Mouse (Mus musculus): ENCODE data around the gene Ptk6. TPM values are rescaled to one million over a fixed set of nuclear protein-coding genes. Genes with fewer than 3 reads are reported as not detected.

Ptk6 gene
- polyA plus RNA-seq, 1 experiment from 2014 or later = not detected

DNA sequence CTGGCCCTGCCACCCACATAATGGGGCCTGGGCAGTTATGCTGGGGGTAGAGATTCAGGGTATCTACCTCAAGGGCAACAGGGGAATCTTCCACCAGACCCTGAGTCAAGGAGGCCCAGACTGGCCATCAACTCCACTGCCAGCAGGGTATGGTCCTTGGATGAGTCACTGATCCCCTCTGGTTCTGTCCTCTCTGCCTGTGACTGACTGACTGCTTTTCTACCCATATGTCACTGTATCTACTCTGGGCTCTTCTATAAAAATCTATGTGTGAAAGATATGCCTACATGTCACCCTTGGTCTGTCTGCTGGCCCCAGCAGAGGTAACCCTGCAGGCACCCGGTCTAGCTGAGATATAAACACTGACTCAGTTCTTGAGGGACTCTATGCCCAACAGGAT lies 49.5 kb downstream of the Ptk6 start:
- Histone ChIP-seq H3K4me1 (replicated peaks) (peaks cover 48% of the 10 kb centered on the region), H3K4me3 (no peak overlapping the region), H3K27me3 (replicated peaks) (peaks cover 82% of the 10 kb centered on the region), H3K4me2 (no peak overlapping the region), H3K9ac (no peak overlapping the region), H3K9me3 (replicated peaks) (no peaks in the 10 kb centered on the region), H3K27ac (ENCODE audit: poor library complexity, severe bottlenecking) (no peak overlapping the region), H3K36me3 (peaks cover 34% of the 10 kb centered on the region)
- 69% methylated on average over 1 of the region's 1 CpGs for WGBS
- no peak for ATAC-seq (ENCODE audit: insufficient number of reproducible peaks, low FRiP score)

DNA sequence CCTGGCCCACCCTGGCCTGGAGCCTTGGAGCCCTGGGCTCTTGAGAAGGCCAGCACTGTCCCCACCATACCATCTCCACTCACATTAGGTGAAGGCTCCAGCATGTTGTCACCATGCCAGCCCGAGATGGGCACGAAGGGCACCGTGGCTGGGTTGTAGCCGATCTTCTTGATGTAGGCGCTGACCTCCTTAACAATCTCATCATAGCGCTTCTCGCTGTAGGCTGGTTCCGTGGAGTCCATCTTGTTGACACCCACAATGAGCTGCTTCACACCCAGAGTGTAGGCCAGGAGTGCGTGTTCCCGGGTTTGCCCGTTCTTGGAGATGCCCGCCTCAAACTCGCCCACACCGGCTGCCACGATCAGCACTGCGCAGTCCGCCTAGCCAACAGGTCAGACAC lies 49.9 kb downstream of the Ptk6 start:
- Histone ChIP-seq H3K4me1 (replicated peaks) (peaks cover 49% of the 10 kb centered on the region), H3K9me3 (replicated peaks) (no peaks in the 10 kb centered on the region), H3K4me3 (no peak overlapping the region), H3K9ac (no peak overlapping the region), H3K36me3 (peaks cover 35% of the 10 kb centered on the region), H3K4me2 (no peak overlapping the region), H3K27ac (ENCODE audit: poor library complexity, severe bottlenecking) (no peak overlapping the region), H3K27me3 (replicated peaks) (peaks cover 81% of the 10 kb centered on the region)
- 84% methylated on average over 17 of the region's 17 CpGs for WGBS
- no peak for ATAC-seq (ENCODE audit: insufficient number of reproducible peaks, low FRiP score)

DNA sequence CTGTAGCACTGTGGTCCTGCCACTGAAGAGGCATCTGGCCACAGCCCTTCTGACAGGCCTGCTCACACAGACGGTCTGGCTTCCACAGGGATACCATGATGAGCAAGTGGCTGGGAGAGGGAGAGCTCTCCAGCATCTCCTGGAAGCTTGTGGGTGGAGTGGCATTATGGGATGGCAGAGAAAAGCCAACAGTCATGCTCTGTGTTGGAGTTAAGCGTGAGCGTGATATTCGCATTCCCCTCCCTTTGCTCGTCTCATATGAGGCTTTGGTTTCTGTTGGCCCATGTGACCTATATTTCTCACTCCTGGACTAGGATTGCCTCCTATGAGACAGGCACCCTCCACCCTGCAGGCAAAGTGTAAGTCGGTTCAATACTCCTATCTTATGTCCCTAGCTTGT lies 52.3 kb downstream of the Ptk6 start:
- H3K27me3 ChIP-seq (replicated peaks) = peaks cover 70% of the 10 kb centered on the region
- H3K36me3 ChIP-seq = peaks cover 35% of the 10 kb centered on the region
- no peak overlapping the region for H3K4me2 ChIP-seq
- ATAC-seq (ENCODE audit: insufficient number of reproducible peaks, low FRiP score) = no peak
- H3K4me1 ChIP-seq (replicated peaks) = peaks cover 31% of the 10 kb centered on the region
- H3K27ac ChIP-seq (ENCODE audit: poor library complexity, severe bottlenecking) = no peak overlapping the region
- H3K9me3 ChIP-seq (replicated peaks) = no peaks in the 10 kb centered on the region
- no peak overlapping the region for H3K4me3 ChIP-seq
- H3K9ac ChIP-seq = no peak overlapping the region
- 56% methylated on average over 6 of the region's 6 CpGs for WGBS

DNA sequence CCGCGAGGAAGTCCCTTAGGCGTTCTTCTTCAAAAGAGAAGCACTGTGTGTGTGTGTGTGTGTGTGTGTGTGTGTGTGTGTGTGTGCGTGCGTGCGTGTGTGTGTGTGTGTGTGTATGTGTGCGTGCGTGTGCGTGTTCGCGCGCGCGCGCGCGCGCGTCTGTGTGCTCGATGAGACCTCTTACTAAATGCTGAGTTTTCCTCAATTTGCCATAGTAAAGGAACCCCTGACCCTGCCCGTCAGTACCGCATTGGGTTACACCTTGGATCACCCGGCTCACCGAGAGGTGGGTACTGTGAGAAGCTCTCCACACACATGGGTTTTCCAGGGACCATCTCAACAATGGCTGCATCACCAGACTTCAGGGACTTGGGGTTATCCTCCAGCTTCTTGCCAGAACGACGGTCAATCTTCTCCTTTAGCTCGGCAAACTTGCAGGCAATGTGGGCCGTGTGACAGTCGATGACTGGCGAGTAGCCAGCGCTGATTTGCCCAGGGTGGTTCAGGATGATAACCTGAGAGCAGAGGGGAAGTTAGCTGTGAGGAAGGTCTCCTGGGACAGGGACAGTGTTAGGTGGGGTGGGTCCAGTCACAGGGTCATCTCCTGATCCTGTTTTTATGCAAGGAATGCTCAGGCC lies 54.2 kb downstream of the Ptk6 start:
- H3K27me3 ChIP-seq (replicated peaks) = peaks cover 76% of the 10 kb centered on the region
- H3K36me3 ChIP-seq = peaks cover 35% of the 10 kb centered on the region
- H3K4me3 ChIP-seq = peak overlapping the region; percentile 42
- 0 out of 2 replicates have a peak overlapping the region, but pooled peaks have one; percentile 32 for H3K9ac ChIP-seq
- H3K4me1 ChIP-seq (replicated peaks) = peaks cover 16% of the 10 kb centered on the region
- H3K4me2 ChIP-seq = peak overlapping the region; percentile 77
- H3K27ac ChIP-seq (ENCODE audit: poor library complexity, severe bottlenecking) = no peak overlapping the region
- WGBS = 25% methylated on average over 27 of the region's 31 CpGs
- ATAC-seq (ENCODE audit: insufficient number of reproducible peaks, low FRiP score) = no peak
- H3K9me3 ChIP-seq (replicated peaks) = no peaks in the 10 kb centered on the region

DNA sequence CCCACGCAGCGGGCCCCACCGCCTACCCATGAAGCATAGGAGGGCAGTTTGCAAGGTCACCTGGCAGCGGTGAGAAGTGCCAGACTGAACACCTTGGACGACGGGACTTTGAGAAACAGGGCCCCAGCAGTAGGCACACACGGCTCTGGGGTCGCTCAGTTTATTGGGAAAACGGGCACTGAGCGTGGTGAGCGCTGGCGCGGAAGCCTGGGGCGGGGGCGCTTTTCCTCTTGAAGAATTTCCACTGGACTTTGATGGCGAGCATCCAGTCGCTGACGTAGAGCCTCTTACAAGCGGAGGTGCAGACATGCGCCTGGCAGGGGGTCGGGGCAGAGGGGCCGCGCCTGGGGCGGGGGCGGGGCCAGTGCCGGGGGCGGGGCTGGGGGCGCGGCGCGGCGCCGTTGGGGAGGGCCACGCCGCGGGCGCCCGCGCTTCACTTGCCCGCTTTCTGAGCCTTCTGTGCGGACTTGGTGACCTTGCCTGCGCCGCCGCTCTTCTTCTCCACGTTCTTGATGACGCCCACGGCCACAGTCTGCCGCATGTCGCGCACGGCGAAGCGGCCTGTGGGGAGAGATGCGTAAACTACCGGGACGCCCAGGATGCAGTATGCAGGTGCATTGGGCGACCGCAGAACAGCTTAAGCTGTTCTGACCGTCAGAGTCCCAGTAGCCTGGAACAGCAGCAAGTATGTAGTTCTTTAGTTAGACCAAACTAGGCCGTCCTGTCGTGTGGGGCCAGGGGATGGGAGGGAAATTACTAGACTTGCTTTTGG lies 54.9 kb downstream of the Ptk6 start:
- Histone ChIP-seq H3K9me3 (replicated peaks) (no peaks in the 10 kb centered on the region), H3K27ac (ENCODE audit: poor library complexity, severe bottlenecking) (no peak overlapping the region), H3K4me1 (replicated peaks) (peaks cover 16% of the 10 kb centered on the region), H3K36me3 (peaks cover 28% of the 10 kb centered on the region), H3K4me2 (peak overlapping the region; percentile 77), H3K4me3 (peak overlapping the region; percentile 42), H3K27me3 (replicated peaks) (peaks cover 78% of the 10 kb centered on the region), H3K9ac (0 out of 2 replicates have a peak overlapping the region, but pooled peaks have one; percentile 32)
- 4% methylated on average over 57 of the region's 61 CpGs for WGBS
- ATAC-seq (ENCODE audit: insufficient number of reproducible peaks, low FRiP score) = peak; percentile 75

DNA sequence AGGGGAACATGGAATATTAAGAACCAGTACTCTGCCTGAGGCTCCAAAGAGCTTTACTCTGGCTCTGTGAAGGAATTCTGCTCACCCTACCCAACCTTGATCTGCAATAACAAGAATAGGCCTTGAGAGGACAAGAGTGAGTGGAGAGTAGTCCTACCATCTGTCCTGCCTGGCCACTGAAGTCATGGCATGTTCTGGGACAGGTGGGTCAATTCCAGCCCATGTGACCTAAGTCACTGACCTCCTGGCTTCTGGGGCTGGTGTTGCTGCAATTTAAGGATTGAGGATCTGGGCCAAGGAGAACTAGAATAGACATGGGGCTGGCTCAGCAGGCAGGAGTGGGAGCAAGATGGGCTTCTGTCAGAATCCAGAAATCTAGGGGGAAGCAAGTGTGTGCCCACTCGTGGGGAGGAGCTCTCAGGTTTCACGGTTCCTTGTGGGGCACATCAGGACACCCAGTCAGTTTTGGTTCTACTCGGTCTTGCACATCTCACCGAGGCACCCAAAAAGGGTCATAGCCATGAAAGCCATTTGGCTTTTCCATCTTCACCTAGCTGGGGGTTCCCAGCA lies 55.5 kb downstream of the Ptk6 start:
- H3K4me1 ChIP-seq (replicated peaks) = peaks cover 16% of the 10 kb centered on the region
- ATAC-seq (ENCODE audit: insufficient number of reproducible peaks, low FRiP score) = no peak
- H3K4me2 ChIP-seq = peak overlapping the region; percentile 77
- peaks cover 77% of the 10 kb centered on the region for H3K27me3 ChIP-seq (replicated peaks)
- H3K9me3 ChIP-seq (replicated peaks) = no peaks in the 10 kb centered on the region
- 43% methylated on average over 4 of the region's 4 CpGs for WGBS
- H3K4me3 ChIP-seq = peak overlapping the region; percentile 42
- H3K36me3 ChIP-seq = peaks cover 24% of the 10 kb centered on the region
- no peak overlapping the region for H3K9ac ChIP-seq
- H3K27ac ChIP-seq (ENCODE audit: poor library complexity, severe bottlenecking) = no peak overlapping the region

DNA sequence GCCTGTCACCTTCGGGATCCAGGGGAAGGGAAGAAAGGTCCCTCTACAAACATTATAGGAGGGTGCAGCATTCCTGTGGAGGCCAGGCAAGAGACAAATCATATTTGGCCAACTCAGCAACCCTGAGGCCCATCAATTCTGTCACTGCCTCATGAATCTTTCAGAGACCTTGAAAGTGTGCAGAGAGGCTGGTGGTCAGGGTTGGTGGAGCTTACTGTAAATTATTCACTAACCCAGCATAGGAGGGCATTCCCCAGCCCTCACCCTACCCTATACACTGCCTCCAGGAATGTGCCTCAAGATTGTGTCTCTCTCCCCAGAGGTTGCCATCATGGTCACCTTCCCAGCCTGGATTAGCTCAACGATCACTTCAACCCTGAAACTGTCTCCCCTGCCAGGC lies 57.9 kb downstream of the Ptk6 start:
- WGBS = 77% methylated on average over 2 of the region's 2 CpGs
- Histone ChIP-seq H3K4me2 (no peak overlapping the region), H3K4me1 (replicated peaks) (peaks cover 12% of the 10 kb centered on the region), H3K9me3 (replicated peaks) (no peaks in the 10 kb centered on the region), H3K27ac (ENCODE audit: poor library complexity, severe bottlenecking) (no peak overlapping the region), H3K36me3 (peaks cover 6% of the 10 kb centered on the region), H3K9ac (no peak overlapping the region), H3K4me3 (no peak overlapping the region), H3K27me3 (replicated peaks) (peaks cover 72% of the 10 kb centered on the region)
- ATAC-seq (ENCODE audit: insufficient number of reproducible peaks, low FRiP score) = no peak

Other genes with a start within 250 kb of the Ptk6 start
- 36.1 and 37.1 TPM in 2 replicates for gene Nkain4, start 248.1 kb downstream of the Ptk6 start, polyA plus RNA-seq (2016; fragmentation: Nextera tagmentation; extraction: Ambion mirVana)
- gene Arfgap1, start 235.6 kb downstream of the Ptk6 start, polyA plus RNA-seq (2016; fragmentation: Nextera tagmentation; extraction: Ambion mirVana) = 87.0 and 88.0 TPM in 2 replicates
- gene Col20a1, start 216.3 kb downstream of the Ptk6 start, polyA plus RNA-seq (2016; fragmentation: Nextera tagmentation; extraction: Ambion mirVana) = 0.20 and 0.23 TPM in 2 replicates
- 0.19 and 0.31 TPM in 2 replicates for gene Chrna4, start 159.2 kb downstream of the Ptk6 start, polyA plus RNA-seq (2016; fragmentation: Nextera tagmentation; extraction: Ambion mirVana)
- gene Kcnq2, start 67.5 kb downstream of the Ptk6 start, polyA plus RNA-seq (2016; fragmentation: Nextera tagmentation; extraction: Ambion mirVana) = 0.11 TPM in 1 of 2 replicates, not detected in the other
- 7.7 and 7.9 TPM in 2 replicates for gene Eef1a2, start 45.8 kb downstream of the Ptk6 start, polyA plus RNA-seq (2016; fragmentation: Nextera tagmentation; extraction: Ambion mirVana)
- gene Ppdpf, start 15.5 kb downstream of the Ptk6 start, polyA plus RNA-seq (2016; fragmentation: Nextera tagmentation; extraction: Ambion mirVana) = 174 and 175 TPM in 2 replicates
- 0.23 and 0.32 TPM in 2 replicates for gene Srms, start 10.4 kb upstream of the Ptk6 start, polyA plus RNA-seq (2016; fragmentation: Nextera tagmentation; extraction: Ambion mirVana)
- not detected in 2 replicates for gene Fndc11, start 17.2 kb upstream of the Ptk6 start, polyA plus RNA-seq (2016; fragmentation: Nextera tagmentation; extraction: Ambion mirVana)
- 1.7 and 1.9 TPM in 2 replicates for gene Helz2, start 39.2 kb upstream of the Ptk6 start, polyA plus RNA-seq (2016; fragmentation: Nextera tagmentation; extraction: Ambion mirVana)
- 10.3 and 10.7 TPM in 2 replicates for gene Gmeb2, start 85.2 kb upstream of the Ptk6 start, polyA plus RNA-seq (2016; fragmentation: Nextera tagmentation; extraction: Ambion mirVana)
- gene Stmn3, start 111.7 kb upstream of the Ptk6 start, polyA plus RNA-seq (2016; fragmentation: Nextera tagmentation; extraction: Ambion mirVana) = 0.45 and 0.80 TPM in 2 replicates
- 29.0 and 30.0 TPM in 2 replicates for gene Rtel1, start 117.0 kb upstream of the Ptk6 start, polyA plus RNA-seq (2016; fragmentation: Nextera tagmentation; extraction: Ambion mirVana)
- 33.8 and 33.9 TPM in 2 replicates for gene Zgpat, start 162.1 kb upstream of the Ptk6 start, polyA plus RNA-seq (2016; fragmentation: Nextera tagmentation; extraction: Ambion mirVana)
- gene Arfrp1, start 162.6 kb upstream of the Ptk6 start, polyA plus RNA-seq (2016; fragmentation: Nextera tagmentation; extraction: Ambion mirVana) = 50.0 and 54.1 TPM in 2 replicates
- gene Lime1, start 177.3 kb upstream of the Ptk6 start, polyA plus RNA-seq (2016; fragmentation: Nextera tagmentation; extraction: Ambion mirVana) = 16.2 and 16.9 TPM in 2 replicates